Mouse (Mus musculus): ENCODE measurements around the gene Hrnr. TPM values are rescaled to one million over a fixed set of nuclear protein-coding genes. Genes with fewer than 3 reads are reported as not detected.

Hrnr gene
- not detected in 4 replicates for total RNA-seq (2023; ENCODE audit: inconsistent age)

GRCm38 (mm10) chr3:93319449-93319848, at the start of gene Hrnr:
Gene Hrnr (plus strand): TSS chr3:93319749.

DNA sequence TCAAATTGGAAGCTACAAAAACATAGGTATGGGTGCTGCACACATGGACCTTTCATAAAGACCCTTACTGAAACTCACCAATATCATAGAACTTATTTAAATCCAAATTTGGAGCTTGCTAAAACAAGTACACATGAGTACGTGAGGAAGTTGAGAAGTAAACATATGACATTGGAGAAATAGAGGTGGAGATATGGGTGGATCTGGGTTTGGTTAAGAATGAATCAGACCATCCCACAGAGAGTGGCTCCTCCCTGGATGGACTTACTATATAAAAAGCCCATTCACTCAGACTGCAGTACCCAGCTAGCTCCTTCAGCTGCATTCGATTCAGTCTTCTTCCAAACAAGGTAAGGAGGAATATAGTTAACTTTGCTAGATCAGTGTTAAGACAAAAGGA, 46.3 kb upstream of the Hrnr start, which contains the start of gene Flg:
Gene Flg (plus strand): TSS at position 301 of the 400 bp plus-strand sequence.

Other genes with a start within 250 kb of the Hrnr start
- not detected in 4 replicates for gene Crnn, start 175.0 kb upstream of the Hrnr start, total RNA-seq (2023; ENCODE audit: inconsistent age)
- gene Flg2, start 122.5 kb upstream of the Hrnr start, total RNA-seq (2023; ENCODE audit: inconsistent age) = not detected in 4 replicates
- not detected in 4 replicates for gene Flg, start 46.2 kb upstream of the Hrnr start, total RNA-seq (2023; ENCODE audit: inconsistent age)
- not detected in 4 replicates for gene Rptn, start 74.0 kb downstream of the Hrnr start, total RNA-seq (2023; ENCODE audit: inconsistent age)
- not detected in 4 replicates for gene Tchh, start 122.6 kb downstream of the Hrnr start, total RNA-seq (2023; ENCODE audit: inconsistent age)
- not detected in 4 replicates for gene Tchhl1, start 149.0 kb downstream of the Hrnr start, total RNA-seq (2023; ENCODE audit: inconsistent age)
- 220 to 252 TPM (median 233 TPM) in 4 replicates for gene S100a11, start 200.7 kb downstream of the Hrnr start, total RNA-seq (2023; ENCODE audit: inconsistent age)
- gene S100a10, start 235.3 kb downstream of the Hrnr start, total RNA-seq (2023; ENCODE audit: inconsistent age) = 184 to 224 TPM (median 202 TPM) in 4 replicates

Data from B cell, adult (primary cell).